Mouse (Mus musculus) WW6 (cell line): Measurements from ENCODE around the gene Rpl19.

Source experiments
- DNase-seq: peaks from one replicate; pipeline ENCODE4 v3.0.0-alpha.2; 2013; ENCODE audit warnings: low read depth, low spot score

Rpl19 gene

DNA sequence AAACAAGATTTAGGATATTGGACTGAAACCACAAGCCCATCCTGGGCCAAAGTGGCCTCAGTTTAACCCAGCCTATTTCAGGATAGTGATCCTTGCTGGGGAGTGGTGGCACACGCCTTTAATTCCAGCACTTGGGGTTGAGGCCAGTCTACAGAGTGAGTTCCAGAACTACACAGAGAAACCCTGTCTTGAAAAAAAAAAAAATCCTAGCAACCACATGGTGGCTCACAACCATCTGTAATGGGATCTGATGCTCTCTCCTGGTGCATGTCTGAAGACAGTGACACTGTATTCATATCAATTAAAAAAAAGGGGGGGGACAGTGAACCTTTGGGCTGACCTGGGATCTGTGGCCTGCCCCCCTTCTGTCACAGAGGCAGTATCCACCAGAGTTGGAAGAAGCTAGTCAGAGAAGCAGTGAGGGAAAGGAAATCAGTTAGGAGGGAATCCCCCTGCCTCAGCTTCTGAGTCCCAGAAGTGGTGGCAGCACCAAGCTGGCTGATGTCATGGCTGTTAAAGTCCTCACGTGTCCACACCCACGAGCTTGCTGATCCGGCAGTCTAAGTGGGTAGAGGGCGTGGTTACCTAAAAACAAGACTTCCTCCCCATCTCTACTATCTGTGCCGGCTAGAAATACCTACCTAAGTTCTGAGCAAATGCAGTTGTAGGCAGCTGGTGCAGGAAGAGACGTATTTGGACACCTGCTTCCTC is 27.5 kb upstream of the Rpl19 start:
- no peak for DNase-seq

DNA sequence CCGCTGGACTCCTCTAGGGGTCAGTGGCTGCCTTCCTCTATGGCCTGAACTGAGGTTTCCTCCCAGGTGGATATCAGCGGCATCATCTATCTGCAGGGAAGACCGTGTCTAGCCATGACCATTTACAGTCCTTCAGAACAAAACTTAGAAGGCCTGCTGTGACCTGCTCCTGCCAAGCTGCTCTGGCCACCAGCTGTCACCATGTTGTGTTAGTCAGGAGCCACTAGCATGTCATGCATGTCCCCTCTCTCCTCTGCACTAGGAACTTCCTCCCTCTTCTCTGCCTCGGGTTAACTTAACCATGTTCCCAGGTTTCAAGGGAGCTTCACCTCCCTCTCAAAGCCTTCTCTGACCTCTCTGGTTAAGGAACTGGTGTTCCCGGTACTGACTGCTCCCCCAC is 26.8 kb upstream of the Rpl19 start:
- no peak for DNase-seq

DNA sequence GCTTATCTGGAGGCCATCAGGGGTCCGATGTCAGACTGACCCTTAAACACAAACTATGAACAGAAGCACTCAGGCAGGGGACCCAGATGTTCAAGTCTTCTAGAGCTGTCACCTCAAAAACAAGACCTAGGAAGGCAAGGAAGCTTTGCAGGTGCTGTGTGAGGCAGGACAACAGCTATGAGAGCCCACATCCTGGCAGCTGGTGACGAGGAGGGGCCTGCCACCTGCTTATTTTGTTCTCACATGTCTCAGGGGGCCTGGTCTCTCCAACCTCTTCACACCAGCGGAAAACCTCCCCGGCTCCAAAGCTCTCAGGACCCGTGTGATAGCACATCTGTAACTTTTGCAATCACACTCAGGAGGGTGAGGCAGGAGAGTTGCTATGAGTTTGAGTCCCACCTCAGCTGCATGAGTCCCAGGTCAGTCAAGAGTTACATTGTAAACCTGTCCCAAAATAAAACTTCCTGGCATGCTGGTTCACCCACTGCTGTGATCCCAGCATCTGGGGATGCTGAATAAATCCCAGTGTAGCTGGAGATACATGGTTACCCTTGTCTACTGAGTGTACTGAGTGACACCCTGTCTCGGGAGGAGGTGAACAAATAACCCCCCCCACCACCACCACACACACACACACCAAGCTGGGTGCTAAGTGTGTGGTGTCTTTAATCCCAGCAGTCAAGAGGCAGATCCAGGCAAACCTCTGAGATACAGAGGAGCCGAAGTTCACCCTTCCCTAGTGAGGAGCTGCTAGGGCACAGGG is 26.0 kb upstream of the Rpl19 start:
- no peak for DNase-seq

DNA sequence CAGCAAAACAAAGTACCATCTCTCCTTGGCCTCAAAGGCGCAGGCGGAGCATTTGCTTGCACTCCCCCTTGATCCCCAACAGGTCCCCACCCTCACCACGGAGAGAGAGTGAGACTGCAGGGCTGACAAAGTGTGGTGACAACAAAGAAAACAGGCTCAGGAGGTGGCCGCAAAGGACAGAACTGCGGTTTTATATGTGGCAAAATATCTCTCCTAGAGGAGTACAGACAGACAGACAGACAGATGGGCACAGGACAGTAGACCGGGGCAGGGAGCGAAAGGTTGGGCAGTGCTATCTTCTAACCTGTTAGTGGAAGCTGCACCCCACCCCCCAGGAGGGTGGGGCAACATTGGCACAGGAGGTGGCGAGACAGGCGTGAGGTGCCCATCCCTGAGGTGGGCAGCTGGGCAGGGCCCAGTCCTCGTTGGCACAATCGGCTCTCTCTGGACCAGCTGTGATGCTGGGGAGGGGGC is 25.1 kb upstream of the Rpl19 start:
- no peak for DNase-seq

- DNase-seq = no peak
These were observed 24.5 kb upstream of the Rpl19 start for GRCm38 (mm10) chr11:98001986-98002385.

DNA sequence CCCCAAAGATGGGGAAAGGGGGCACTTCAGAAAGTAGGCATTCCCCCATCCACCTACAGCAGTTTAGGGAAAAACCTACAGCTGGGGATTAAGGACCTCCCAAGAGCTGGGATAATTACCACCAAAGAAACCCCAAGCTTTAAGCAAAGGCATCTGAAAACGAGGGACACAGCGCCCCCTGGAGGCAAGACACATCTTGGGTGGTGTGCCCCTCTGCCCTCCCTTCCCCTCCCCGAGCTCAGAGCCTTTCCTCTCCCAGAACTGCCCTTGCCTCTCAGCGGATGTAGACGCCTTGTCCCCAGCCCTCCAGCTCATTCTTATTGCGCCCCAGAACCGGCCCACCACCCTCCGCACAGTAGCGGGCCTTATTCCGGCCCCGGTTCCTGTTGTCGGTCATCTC is 23.9 kb upstream of the Rpl19 start:
- DNase-seq = peak; percentile 84

- no peak for DNase-seq
These were observed 23.3 kb upstream of the Rpl19 start for GRCm38 (mm10) chr11:98003171-98003671.

DNA sequence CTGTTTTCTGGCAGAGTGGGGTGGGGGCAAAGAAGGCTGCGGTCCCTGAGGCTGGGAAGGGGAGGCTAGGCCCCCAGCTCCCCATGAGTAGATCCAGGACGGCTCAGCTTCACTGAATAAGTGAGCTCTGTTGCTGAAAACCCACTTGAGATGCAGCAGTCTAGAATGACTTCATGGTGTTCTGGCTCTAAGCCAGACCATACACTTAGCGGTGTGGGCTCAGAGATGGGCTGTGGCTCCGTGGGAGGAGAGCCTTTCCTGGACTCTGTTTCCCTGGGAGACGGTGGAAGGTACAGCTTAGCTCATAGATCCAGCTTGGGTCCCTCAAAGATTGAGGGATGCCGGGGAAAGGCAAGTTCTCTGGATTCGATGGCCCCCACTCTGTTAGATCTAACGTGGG is 22.3 kb upstream of the Rpl19 start:
- DNase-seq = no peak

DNA sequence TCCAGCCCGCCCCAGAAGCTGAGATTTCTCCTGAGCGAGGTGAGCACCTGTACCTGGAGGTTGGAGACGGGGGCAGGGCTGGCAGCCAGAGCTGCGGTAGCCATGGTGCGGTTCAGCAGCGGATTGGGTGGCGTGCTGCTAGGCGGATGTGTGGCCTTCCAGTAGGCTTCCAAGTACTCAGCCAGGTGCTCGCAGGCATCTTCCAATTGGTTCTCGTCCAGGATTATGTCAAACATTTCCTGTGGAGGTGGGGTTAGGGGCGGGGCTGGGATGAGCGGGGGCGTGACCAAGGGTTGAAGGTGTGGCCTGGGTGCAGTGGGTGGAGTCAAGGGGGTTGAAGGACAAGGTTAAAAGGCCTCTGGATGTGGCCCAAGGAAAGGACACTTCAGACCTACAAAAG is 21.4 kb upstream of the Rpl19 start:
- peak; percentile 94 for DNase-seq

- no peak for DNase-seq
These were observed 20.8 kb upstream of the Rpl19 start for GRCm38 (mm10) chr11:98005686-98006085.

DNA sequence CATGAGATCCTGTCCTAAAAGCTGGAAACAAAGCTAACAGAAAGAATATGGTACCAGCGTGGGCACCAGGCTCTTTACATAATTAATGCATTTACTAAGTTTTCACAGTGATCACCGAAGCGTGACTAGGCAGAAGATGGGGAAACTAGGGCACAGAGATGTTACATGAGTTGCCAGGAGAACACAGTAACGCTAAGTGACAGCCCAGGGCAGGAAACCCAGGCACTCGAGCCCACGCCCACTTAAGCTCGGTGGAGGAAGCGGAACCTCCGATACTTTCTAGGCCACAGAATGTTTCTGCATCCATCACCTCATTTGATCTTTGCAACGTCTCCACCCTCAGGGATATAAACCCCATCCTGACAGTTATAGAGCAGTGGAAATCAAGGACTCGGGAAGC is 18.4 kb upstream of the Rpl19 start:
- DNase-seq = no peak

DNA sequence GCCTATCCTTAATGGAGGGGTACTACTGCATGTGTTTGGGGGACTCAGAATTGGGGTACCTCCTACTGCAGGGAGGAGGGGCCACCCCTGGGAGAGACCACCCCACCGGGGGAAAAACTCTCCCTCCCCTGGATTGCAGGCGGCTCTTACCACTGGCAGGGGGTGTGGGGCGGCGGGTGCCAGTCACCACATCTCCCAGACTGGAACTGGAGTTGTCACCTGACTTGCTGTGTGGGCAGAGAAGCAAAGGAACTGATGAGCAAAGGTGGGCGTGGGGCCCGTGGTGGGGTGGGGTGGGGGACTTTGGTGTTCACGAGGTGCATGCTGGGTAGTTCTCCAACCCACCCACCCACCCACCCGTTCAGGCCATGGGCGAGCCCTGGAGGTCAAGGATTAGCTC is 14.8 kb upstream of the Rpl19 start:
- no peak for DNase-seq

- no peak for DNase-seq
These were observed 13.7 kb upstream of the Rpl19 start for GRCm38 (mm10) chr11:98012831-98013230.

- DNase-seq = no peak
These were observed 10.3 kb upstream of the Rpl19 start for GRCm38 (mm10) chr11:98016177-98016576.

GRCm38 (mm10) chr11:98016824-98017223 is 9.7 kb upstream of the Rpl19 start:
- DNase-seq = no peak

DNA sequence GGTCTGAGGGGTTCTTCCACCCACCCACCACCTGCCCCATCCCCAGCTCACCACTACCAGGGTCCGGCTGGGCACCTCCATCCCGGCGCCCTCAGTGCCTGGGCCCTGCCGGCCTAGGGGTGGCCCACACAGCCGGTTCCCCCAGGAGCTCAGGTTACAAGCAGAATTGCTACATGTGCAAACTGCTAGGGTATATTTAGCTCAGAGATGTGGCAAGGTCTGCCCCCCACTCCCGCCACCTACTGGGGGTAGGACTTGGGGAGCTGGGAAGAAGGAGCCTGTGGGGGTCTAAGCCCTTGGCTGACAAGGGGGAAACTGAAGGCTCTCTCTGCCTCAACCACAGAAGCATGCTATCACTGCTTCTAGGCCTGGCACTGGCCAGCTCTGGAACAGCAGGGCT is 8.3 kb upstream of the Rpl19 start:
- no peak for DNase-seq

GRCm38 (mm10) chr11:98018858-98019641 is 7.5 kb upstream of the Rpl19 start:
- DNase-seq = no peak

- no peak for DNase-seq
These were observed 6.5 kb upstream of the Rpl19 start for GRCm38 (mm10) chr11:98019883-98020610.

DNA sequence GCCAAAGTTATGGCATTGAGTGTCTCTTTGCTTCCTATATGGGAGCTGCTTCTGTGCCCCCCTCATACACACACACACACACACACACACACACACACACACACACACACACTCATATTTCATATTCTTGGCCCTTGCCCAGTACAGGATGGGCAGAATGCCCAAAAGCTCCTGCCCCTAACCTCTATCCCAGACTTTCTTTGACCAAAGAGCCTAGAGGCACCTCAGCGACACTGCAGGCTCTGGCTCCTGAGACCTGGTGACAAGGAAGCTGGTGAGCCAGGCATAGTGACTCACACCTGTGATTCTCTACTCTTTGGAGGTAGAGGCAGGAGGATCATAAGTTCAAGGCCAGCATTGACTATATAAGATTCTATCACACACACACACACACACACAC is 5.8 kb upstream of the Rpl19 start:
- DNase-seq = no peak

DNA sequence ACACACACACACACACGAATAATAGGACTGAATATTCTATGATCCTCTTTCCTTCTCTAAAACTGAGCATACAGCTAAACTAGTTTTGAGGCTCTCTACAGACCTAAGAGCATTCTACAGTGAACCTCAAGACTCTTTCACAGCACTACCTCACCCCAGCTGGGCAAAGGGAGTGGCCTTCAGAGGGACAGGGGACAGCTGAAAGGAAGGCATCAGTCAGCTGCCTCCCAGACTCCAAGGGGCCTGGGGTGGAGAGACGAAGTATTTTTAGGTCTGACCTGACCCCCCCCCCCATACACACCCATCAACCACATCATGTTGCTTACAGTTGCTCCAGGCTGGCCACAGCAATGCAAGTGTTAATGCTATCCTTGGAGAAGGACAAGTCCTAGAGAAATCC is 5.4 kb upstream of the Rpl19 start:
- no peak for DNase-seq

- no peak for DNase-seq
These were observed 4.8 kb upstream of the Rpl19 start for GRCm38 (mm10) chr11:98021565-98022252.
